Mouse (Mus musculus): ENCODE data around the gene Rdh7. TPM values are rescaled to one million over a fixed set of nuclear protein-coding genes. Genes with fewer than 3 reads are reported as not detected.
"Not testable (repeated sequence)": the region's sequence is repeated elsewhere in the genome, so short reads cannot be mapped to it uniquely, and the experiment has no call there.

Gene Rdh7
- total RNA-seq, 2 experiments from 2014 or later = not detected

- DNase-seq (ENCODE audit: extremely low spot score in 1 of 2, low spot score in 2 of 2) = no peak
- intact Hi-C loops (cut with DNase I) = no loop called here
These were observed 9.6 kb upstream of the Rdh7 start, which contains the start of gene Sdr9c7 for GRCm38 (mm10) chr10:127898218-127898617. Gene Sdr9c7 (plus strand): TSS chr10:127898518.

GRCm38 (mm10) chr10:127897506-127897905, 8.9 kb upstream of the Rdh7 start:
- no peak for DNase-seq (ENCODE audit: extremely low spot score in 1 of 2, low spot score in 2 of 2)
- intact Hi-C loops (cut with DNase I) = no loop called here

- DNase-seq (ENCODE audit: extremely low spot score in 1 of 2, low spot score in 2 of 2) = no peak
- intact Hi-C loops (cut with DNase I) = no loop called here
These were observed 8.1 kb upstream of the Rdh7 start for GRCm38 (mm10) chr10:127896705-127897104.

- intact Hi-C loops (cut with DNase I); DNase-seq (ENCODE audit: extremely low spot score in 1 of 2, low spot score in 2 of 2): not testable (repeated sequence)
These were observed 4.8 kb upstream of the Rdh7 start for GRCm38 (mm10) chr10:127893163-127894022.

GRCm38 (mm10) chr10:127891481-127891880, 2.9 kb upstream of the Rdh7 start:
- intact Hi-C loops (cut with DNase I) = no loop called here
- no peak for DNase-seq (ENCODE audit: extremely low spot score in 1 of 2, low spot score in 2 of 2)

GRCm38 (mm10) chr10:127886971-127887370, 1.6 kb downstream of the Rdh7 start:
- intact Hi-C loops (cut with DNase I) = no loop called here
- no peak for DNase-seq (ENCODE audit: extremely low spot score in 1 of 2, low spot score in 2 of 2)

- DNase-seq (ENCODE audit: extremely low spot score in 1 of 2, low spot score in 2 of 2) = no peak
- intact Hi-C loops (cut with DNase I) = no loop called here
These were observed 2.1 kb downstream of the Rdh7 start for GRCm38 (mm10) chr10:127886551-127886950.

GRCm38 (mm10) chr10:127881041-127881440, 7.6 kb downstream of the Rdh7 start:
- intact Hi-C loops (cut with DNase I) = no loop called here
- DNase-seq (ENCODE audit: extremely low spot score in 1 of 2, low spot score in 2 of 2) = no peak

- peak in 1 of 2 experiments; percentile 45 for DNase-seq (ENCODE audit: extremely low spot score in 1 of 2, low spot score in 2 of 2)
- intact Hi-C loops (cut with DNase I) = loop anchor here (5.0 kb wide), 1 partner anchor 38 kb away; no protein-coding TSS in a partner anchor
These were observed 9.4 kb downstream of the Rdh7 start for GRCm38 (mm10) chr10:127879155-127879688.

- intact Hi-C loops (cut with DNase I) = loop anchor here (5.0 kb wide), 1 partner anchor 39 kb away; no protein-coding TSS in a partner anchor
- DNase-seq (ENCODE audit: extremely low spot score in 1 of 2, low spot score in 2 of 2) = no peak
These were observed 10.2 kb downstream of the Rdh7 start for GRCm38 (mm10) chr10:127878262-127879057.

- no peak for DNase-seq (ENCODE audit: extremely low spot score in 1 of 2, low spot score in 2 of 2)
- intact Hi-C loops (cut with DNase I) = loop anchor here (5.0 kb wide), 1 partner anchor 40 kb away; no protein-coding TSS in a partner anchor
These were observed 10.9 kb downstream of the Rdh7 start for GRCm38 (mm10) chr10:127877681-127878080.

GRCm38 (mm10) chr10:127872484-127872883, 16.1 kb downstream of the Rdh7 start:
- no peak for DNase-seq (ENCODE audit: extremely low spot score in 1 of 2, low spot score in 2 of 2)
- intact Hi-C loops (cut with DNase I) = no loop called here

GRCm38 (mm10) chr10:127866232-127866631, 22.4 kb downstream of the Rdh7 start, which contains the start of gene Rdh16f2:
Gene Rdh16f2 (plus strand): TSS chr10:127866474.
- intact Hi-C loops (cut with DNase I) = no loop called here
- no peak for DNase-seq (ENCODE audit: extremely low spot score in 1 of 2, low spot score in 2 of 2)

- no peak for DNase-seq (ENCODE audit: extremely low spot score in 1 of 2, low spot score in 2 of 2)
- intact Hi-C loops (cut with DNase I) = no loop called here
These were observed 23.7 kb downstream of the Rdh7 start for GRCm38 (mm10) chr10:127864931-127865330.

GRCm38 (mm10) chr10:127856376-127856775, 32.2 kb downstream of the Rdh7 start:
- intact Hi-C loops (cut with DNase I) = no loop called here
- DNase-seq (ENCODE audit: extremely low spot score in 1 of 2, low spot score in 2 of 2) = peak in 1 of 2 experiments; percentile 7

- DNase-seq (ENCODE audit: extremely low spot score in 1 of 2, low spot score in 2 of 2) = no peak
- intact Hi-C loops (cut with DNase I) = no loop called here
These were observed 39.0 kb downstream of the Rdh7 start, which contains the start of gene Rdh19 for GRCm38 (mm10) chr10:127849628-127850027. Gene Rdh19 (plus strand): TSS chr10:127849928.

- intact Hi-C loops (cut with DNase I) = no loop called here
- DNase-seq (ENCODE audit: extremely low spot score in 1 of 2, low spot score in 2 of 2) = no peak
These were observed 40.5 kb downstream of the Rdh7 start for GRCm38 (mm10) chr10:127848089-127848488.

GRCm38 (mm10) chr10:127845945-127846344, 42.7 kb downstream of the Rdh7 start:
- DNase-seq (ENCODE audit: extremely low spot score in 1 of 2, low spot score in 2 of 2); intact Hi-C loops (cut with DNase I): not testable (repeated sequence)

- intact Hi-C loops (cut with DNase I) = no loop called here
- DNase-seq (ENCODE audit: extremely low spot score in 1 of 2, low spot score in 2 of 2) = no peak
These were observed 47.8 kb downstream of the Rdh7 start for GRCm38 (mm10) chr10:127840776-127841175.
